Mouse (Mus musculus) megakaryocyte, adult 5-6 weeks (primary cell): Measurements from ENCODE around the gene Kncn. TPM values are rescaled to one million over a fixed set of nuclear protein-coding genes. Genes with fewer than 3 reads are reported as not detected.
A peak's percentile ranks its signal among the peaks of the same experiment; 100 is the strongest.

Experiments
- ATAC-seq: 2 replicates; pipeline ENCODE4 v1.8.0; 2016; ENCODE audit warnings: mild to moderate bottlenecking, inconsistent platforms; ENCODE audit not compliant: poor library complexity, severe bottlenecking
- total RNA-seq, 2 experiments: library from RNA; stranded (forward) in 1 of 2; stranded (reverse) in 1 of 2; fragments of 153-499, 151-499 nt in 1 of 2; fragments of 221-1000, 200-1000 nt in 1 of 2; gene quantifications; 2 replicates each; pipeline versions ENCODE4 v1.2.3 to v1.2.4; 2015 to 2017

Gene Kncn
- total RNA-seq, 2 experiments from 2014 or later: not detected

- no peak for ATAC-seq
These were observed 6.0 kb upstream of the Kncn start for GRCm38 (mm10) chr4:115878216-115878678.

GRCm38 (mm10) chr4:115878828-115879227 is 5.4 kb upstream of the Kncn start:
- ATAC-seq: no peak

- no peak for ATAC-seq
These were observed 3.0 kb upstream of the Kncn start for GRCm38 (mm10) chr4:115881183-115881582.

- no peak for ATAC-seq
These were observed 2.0 kb upstream of the Kncn start for GRCm38 (mm10) chr4:115882195-115882594.

- no peak for ATAC-seq
These were observed 1.6 kb downstream of the Kncn start for GRCm38 (mm10) chr4:115885846-115886245.

GRCm38 (mm10) chr4:115886875-115887274 is 2.7 kb downstream of the Kncn start:
- ATAC-seq: no peak

- ATAC-seq: no peak
These were observed 5.9 kb downstream of the Kncn start for GRCm38 (mm10) chr4:115890066-115890465.

GRCm38 (mm10) chr4:115890553-115890952 is 6.4 kb downstream of the Kncn start, which contains the start of gene 6430628N08Rik:
Gene 6430628N08Rik (plus strand): TSS chr4:115890665.
- ATAC-seq: 0 out of 2 replicates have a peak, but pooled peaks have one; percentile 12

- no peak for ATAC-seq
These were observed 10.1 kb downstream of the Kncn start for GRCm38 (mm10) chr4:115894281-115894680.

- ATAC-seq: no peak
These were observed 13.9 kb downstream of the Kncn start for GRCm38 (mm10) chr4:115897901-115898631.

- ATAC-seq: peak; percentile 72
These were observed 18.6 kb downstream of the Kncn start for GRCm38 (mm10) chr4:115902816-115903215.

GRCm38 (mm10) chr4:115904375-115904774 is 20.2 kb downstream of the Kncn start:
- ATAC-seq: no peak

- no peak for ATAC-seq
These were observed 21.5 kb downstream of the Kncn start for GRCm38 (mm10) chr4:115905701-115906100.

- no peak for ATAC-seq
These were observed 22.6 kb downstream of the Kncn start for GRCm38 (mm10) chr4:115906791-115907190.

GRCm38 (mm10) chr4:115907994-115908393 is 23.8 kb downstream of the Kncn start:
- ATAC-seq: no peak

GRCm38 (mm10) chr4:115908641-115909040 is 24.4 kb downstream of the Kncn start:
- ATAC-seq: no peak

- no peak for ATAC-seq
These were observed 27.4 kb downstream of the Kncn start for GRCm38 (mm10) chr4:115911586-115911985.

GRCm38 (mm10) chr4:115919911-115920310 is 35.7 kb downstream of the Kncn start:
- ATAC-seq: no peak

GRCm38 (mm10) chr4:115922688-115923087 is 38.5 kb downstream of the Kncn start:
- ATAC-seq: no peak

- ATAC-seq: no peak
These were observed 39.2 kb downstream of the Kncn start for GRCm38 (mm10) chr4:115923262-115923880.

- ATAC-seq: no peak
These were observed 43.4 kb downstream of the Kncn start for GRCm38 (mm10) chr4:115927637-115928036.

- no peak for ATAC-seq
These were observed 47.4 kb downstream of the Kncn start for GRCm38 (mm10) chr4:115931556-115932088.
